Mouse (Mus musculus): ENCODE results near the gene Gon4l. TPM values are rescaled to one million over a fixed set of nuclear protein-coding genes. Genes with fewer than 3 reads are reported as not detected.

Gene Gon4l
- polyA plus RNA-seq, 1 experiment from 2014 or later: 2.7 TPM

GRCm38 (mm10) chr3:88913511-88914383 lies 78.7 kb downstream of the Gon4l start, which contains the start of gene Msto1:
Gene Msto1, minus strand, starts transcription at chr3:88913999.
- peak; percentile 96 for ATAC-seq (ENCODE audit: insufficient read depth)
- H3K27me3 ChIP-seq: no peaks in the 10 kb centered on the region
- peak within 1 kb of the TSS; percentile 59 for H3K9ac ChIP-seq
- H3K4me2 ChIP-seq: peak within 1 kb of the TSS; percentile 97
- H3K4me3 ChIP-seq (replicated peaks): peak within 1 kb of the TSS; percentile 66
- no peaks in the 10 kb centered on the region for H3K9me3 ChIP-seq (replicated peaks)
- H3K36me3 ChIP-seq (replicated peaks): peaks cover 33% of the 10 kb centered on the region
- peak within 1 kb of the TSS; percentile 69 for H3K27ac ChIP-seq (replicated peaks)
- peaks cover 19% of the 10 kb centered on the region for H3K4me1 ChIP-seq (replicated peaks)
- under 1% methylated on average over 61 of the region's 62 CpGs for WGBS (ENCODE audit: insufficient replicate concordance)

GRCm38 (mm10) chr3:88914384-88914810 lies 79.4 kb downstream of the Gon4l start:
- H3K36me3 ChIP-seq (replicated peaks): peaks cover 26% of the 10 kb centered on the region
- peak overlapping the region; percentile 69 for H3K27ac ChIP-seq (replicated peaks)
- peak; percentile 10; the same call in 1 of the 2 replicates for ATAC-seq (ENCODE audit: insufficient read depth)
- no peaks in the 10 kb centered on the region for H3K9me3 ChIP-seq (replicated peaks)
- H3K9ac ChIP-seq: peak overlapping the region; percentile 59
- no peaks in the 10 kb centered on the region for H3K27me3 ChIP-seq
- WGBS (ENCODE audit: insufficient replicate concordance): 25% methylated on average over 8 of the region's 8 CpGs
- peak overlapping the region; percentile 66 for H3K4me3 ChIP-seq (replicated peaks)
- H3K4me1 ChIP-seq (replicated peaks): peaks cover 19% of the 10 kb centered on the region
- H3K4me2 ChIP-seq: peak overlapping the region; percentile 97

- no peak for ATAC-seq (ENCODE audit: insufficient read depth)
- no peak overlapping the region for H3K4me2 ChIP-seq
- no peaks in the 10 kb centered on the region for H3K9me3 ChIP-seq (replicated peaks)
- H3K4me1 ChIP-seq (replicated peaks): peaks cover 7% of the 10 kb centered on the region
- 76% methylated on average over 13 of the region's 13 CpGs for WGBS (ENCODE audit: insufficient replicate concordance)
- H3K27ac ChIP-seq (replicated peaks): no peak overlapping the region
- no peak overlapping the region for H3K9ac ChIP-seq
- peaks cover 34% of the 10 kb centered on the region for H3K36me3 ChIP-seq (replicated peaks)
- H3K27me3 ChIP-seq: no peaks in the 10 kb centered on the region
- H3K4me3 ChIP-seq (replicated peaks): no peak overlapping the region
Measured at GRCm38 (mm10) chr3:88918981-88919380, 84.0 kb downstream of the Gon4l start.

DNA sequence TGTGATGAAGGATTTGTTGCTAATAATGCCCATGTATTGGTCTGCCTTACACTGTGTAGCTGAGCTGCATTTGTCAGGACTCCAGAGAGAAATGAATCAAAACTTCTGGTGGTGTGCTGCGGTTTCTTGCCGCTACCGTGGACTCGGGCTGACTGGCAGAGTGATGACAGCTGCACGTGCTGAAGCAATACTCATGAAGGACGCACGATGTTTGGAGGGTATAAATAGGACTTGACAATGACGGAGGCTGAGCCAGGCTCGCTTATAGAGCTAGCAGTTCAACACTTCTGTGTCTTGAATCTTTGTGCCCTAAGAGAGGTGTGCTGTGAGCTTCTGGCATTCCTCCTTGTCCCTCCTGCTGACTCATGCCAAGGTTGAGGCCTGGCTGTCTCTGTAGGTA lies 86.4 kb downstream of the Gon4l start:
- H3K4me2 ChIP-seq: no peak overlapping the region
- no peaks in the 10 kb centered on the region for H3K27me3 ChIP-seq
- H3K4me1 ChIP-seq (replicated peaks): no peaks in the 10 kb centered on the region
- no peaks in the 10 kb centered on the region for H3K9me3 ChIP-seq (replicated peaks)
- H3K4me3 ChIP-seq (replicated peaks): no peak overlapping the region
- no peak overlapping the region for H3K27ac ChIP-seq (replicated peaks)
- 83% methylated on average over 9 of the region's 9 CpGs for WGBS (ENCODE audit: insufficient replicate concordance)
- H3K9ac ChIP-seq: no peak overlapping the region
- H3K36me3 ChIP-seq (replicated peaks): peaks cover 48% of the 10 kb centered on the region
- no peak for ATAC-seq (ENCODE audit: insufficient read depth)

- H3K27ac ChIP-seq (replicated peaks): no peak overlapping the region
Measured at GRCm38 (mm10) chr3:88923989-88924591, 89.1 kb downstream of the Gon4l start.

GRCm38 (mm10) chr3:88925651-88926050 lies 90.6 kb downstream of the Gon4l start:
- Histone ChIP-seq H3K4me3 (replicated peaks) (no peak overlapping the region), H3K36me3 (replicated peaks) (peaks cover 85% of the 10 kb centered on the region), H3K4me1 (replicated peaks) (no peaks in the 10 kb centered on the region), H3K27me3 (no peaks in the 10 kb centered on the region), H3K4me2 (no peak overlapping the region), H3K9me3 (replicated peaks) (no peaks in the 10 kb centered on the region), H3K9ac (no peak overlapping the region), H3K27ac (replicated peaks) (no peak overlapping the region)
- no peak for ATAC-seq (ENCODE audit: insufficient read depth)
- WGBS (ENCODE audit: insufficient replicate concordance): 86% methylated on average over 2 of the region's 2 CpGs

More at GRCm38 (mm10) chr3:88923989-88924591, 89.1 kb downstream of the Gon4l start:
- Histone ChIP-seq H3K9ac (no peak overlapping the region), H3K9me3 (replicated peaks) (no peaks in the 10 kb centered on the region), H3K27me3 (no peaks in the 10 kb centered on the region), H3K4me3 (replicated peaks) (no peak overlapping the region), H3K4me2 (no peak overlapping the region), H3K4me1 (replicated peaks) (no peaks in the 10 kb centered on the region), H3K36me3 (replicated peaks) (peaks cover 72% of the 10 kb centered on the region)
- 74% methylated on average over 8 of the region's 8 CpGs for WGBS (ENCODE audit: insufficient replicate concordance)
- no peak for ATAC-seq (ENCODE audit: insufficient read depth)

GRCm38 (mm10) chr3:88929501-88929900 lies 94.5 kb downstream of the Gon4l start:
- no peaks in the 10 kb centered on the region for H3K27me3 ChIP-seq
- H3K27ac ChIP-seq (replicated peaks): no peak overlapping the region
- no peak overlapping the region for H3K4me2 ChIP-seq
- no peaks in the 10 kb centered on the region for H3K4me1 ChIP-seq (replicated peaks)
- no peak overlapping the region for H3K4me3 ChIP-seq (replicated peaks)
- peaks cover 85% of the 10 kb centered on the region for H3K36me3 ChIP-seq (replicated peaks)
- 68% methylated on average over 3 of the region's 3 CpGs for WGBS (ENCODE audit: insufficient replicate concordance)
- H3K9ac ChIP-seq: no peak overlapping the region
- no peak for ATAC-seq (ENCODE audit: insufficient read depth)
- H3K9me3 ChIP-seq (replicated peaks): no peaks in the 10 kb centered on the region

DNA sequence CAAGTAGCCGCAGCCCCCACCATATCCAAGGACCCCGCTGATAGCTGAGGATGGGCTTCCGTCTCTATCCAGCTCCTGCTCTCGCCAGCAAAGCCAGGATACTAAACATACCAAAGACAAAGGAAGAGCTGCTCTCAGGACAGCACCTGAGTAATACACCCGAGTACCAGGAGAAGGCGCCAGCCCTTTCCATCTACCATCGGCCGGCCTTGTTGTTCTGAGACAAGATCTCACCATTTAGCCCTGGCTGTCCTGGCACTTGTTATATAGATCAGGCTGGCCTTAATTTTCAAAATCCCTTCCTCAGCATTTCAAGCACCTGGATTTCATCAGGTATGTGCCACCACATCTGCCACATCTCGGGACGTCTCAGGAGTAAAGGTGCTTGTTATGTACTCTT lies 104.0 kb downstream of the Gon4l start:
- Histone ChIP-seq H3K36me3 (replicated peaks) (peaks cover 55% of the 10 kb centered on the region), H3K4me1 (replicated peaks) (peaks cover 6% of the 10 kb centered on the region), H3K27me3 (no peaks in the 10 kb centered on the region), H3K27ac (replicated peaks) (no peak overlapping the region), H3K9ac (no peak overlapping the region), H3K4me2 (no peak overlapping the region), H3K9me3 (replicated peaks) (no peaks in the 10 kb centered on the region), H3K4me3 (replicated peaks) (no peak overlapping the region)
- WGBS (ENCODE audit: insufficient replicate concordance): 83% methylated on average over 10 of the region's 10 CpGs
- no peak for ATAC-seq (ENCODE audit: insufficient read depth)

- H3K9ac ChIP-seq: no peak overlapping the region
- ATAC-seq (ENCODE audit: insufficient read depth): no peak
- 56% methylated on average over 3 of the region's 3 CpGs for WGBS (ENCODE audit: insufficient replicate concordance)
Measured at GRCm38 (mm10) chr3:88939749-88940148, 104.7 kb downstream of the Gon4l start.

DNA sequence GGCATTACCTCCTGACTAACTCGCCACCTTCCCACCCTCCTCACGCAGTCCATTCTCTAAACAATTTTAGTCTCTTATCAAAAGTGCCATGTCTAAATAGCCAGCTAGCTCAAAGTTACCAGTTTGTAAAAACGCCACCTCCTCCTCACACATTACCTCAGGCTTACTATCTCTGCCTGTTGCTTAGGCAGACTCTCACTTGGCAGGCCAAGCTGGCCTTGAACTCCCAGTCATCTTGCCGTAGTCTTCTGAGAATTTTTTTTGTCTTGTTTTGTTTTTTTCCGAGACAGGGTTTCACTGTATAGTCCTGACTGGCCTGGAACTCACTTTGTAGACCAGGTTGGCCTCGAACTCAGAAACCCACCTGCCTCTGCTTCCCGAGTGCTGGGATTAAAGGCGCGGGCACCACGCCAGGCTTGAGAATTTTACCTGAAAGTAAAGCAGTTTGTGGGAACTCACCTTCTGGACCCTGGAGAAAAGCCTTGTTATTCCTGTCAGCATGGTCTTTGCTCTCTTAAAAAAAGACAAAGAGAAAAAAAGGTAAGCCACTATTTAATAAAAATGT lies 107.4 kb downstream of the Gon4l start:
- Histone ChIP-seq H3K27ac (replicated peaks) (no peak overlapping the region), H3K4me3 (replicated peaks) (no peak overlapping the region), H3K36me3 (replicated peaks) (peaks cover 38% of the 10 kb centered on the region), H3K9me3 (replicated peaks) (no peaks in the 10 kb centered on the region), H3K4me1 (replicated peaks) (peaks cover 17% of the 10 kb centered on the region), H3K9ac (no peak overlapping the region), H3K4me2 (no peak overlapping the region), H3K27me3 (no peaks in the 10 kb centered on the region)
- 86% methylated on average over 10 of the region's 10 CpGs for WGBS (ENCODE audit: insufficient replicate concordance)
- no peak for ATAC-seq (ENCODE audit: insufficient read depth)

More at GRCm38 (mm10) chr3:88939749-88940148, 104.7 kb downstream of the Gon4l start:
- no peak overlapping the region for H3K4me3 ChIP-seq (replicated peaks)
- H3K4me1 ChIP-seq (replicated peaks): peaks cover 10% of the 10 kb centered on the region
- no peak overlapping the region for H3K27ac ChIP-seq (replicated peaks)
- no peak overlapping the region for H3K4me2 ChIP-seq
- H3K36me3 ChIP-seq (replicated peaks): peaks cover 48% of the 10 kb centered on the region
- no peaks in the 10 kb centered on the region for H3K27me3 ChIP-seq
- H3K9me3 ChIP-seq (replicated peaks): no peaks in the 10 kb centered on the region

DNA sequence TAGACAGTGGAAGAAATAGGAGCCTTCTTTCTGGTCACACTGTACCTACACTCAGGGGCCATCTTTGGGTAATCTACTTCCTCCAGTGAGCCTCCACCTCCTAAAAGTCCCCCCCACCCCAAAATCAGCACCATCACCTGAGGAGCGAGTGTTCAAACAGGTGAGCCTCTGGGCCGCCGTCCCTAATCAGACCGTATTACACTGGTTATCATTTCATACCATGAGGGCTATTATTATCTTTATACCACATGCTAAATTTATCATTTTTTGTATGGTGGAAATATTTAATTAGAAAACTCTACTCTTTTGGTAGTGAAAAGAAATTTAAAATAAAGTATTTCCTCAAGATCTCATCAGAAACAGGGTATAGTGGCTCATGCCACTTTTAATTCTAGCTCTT lies 109.1 kb downstream of the Gon4l start:
- H3K9me3 ChIP-seq (replicated peaks): no peaks in the 10 kb centered on the region
- H3K36me3 ChIP-seq (replicated peaks): peaks cover 25% of the 10 kb centered on the region
- H3K27ac ChIP-seq (replicated peaks): no peak overlapping the region
- no peak overlapping the region for H3K4me3 ChIP-seq (replicated peaks)
- H3K4me1 ChIP-seq (replicated peaks): peaks cover 33% of the 10 kb centered on the region
- H3K27me3 ChIP-seq: no peaks in the 10 kb centered on the region
- no peak overlapping the region for H3K9ac ChIP-seq
- ATAC-seq (ENCODE audit: insufficient read depth): no peak
- no peak overlapping the region for H3K4me2 ChIP-seq
- 40% methylated on average over 4 of the region's 4 CpGs for WGBS (ENCODE audit: insufficient replicate concordance)
